Mouse (Mus musculus): ENCODE results near the gene Agrn. TPM values are rescaled to one million over a fixed set of nuclear protein-coding genes. Genes with fewer than 3 reads are reported as not detected.
"Not testable (repeated sequence)": the region's sequence is repeated elsewhere in the genome, so short reads cannot be mapped to it uniquely, and the experiment has no call there.

Agrn gene
- polyA plus RNA-seq, 1 experiment from 2014 or later, result 61.7 TPM

DNA sequence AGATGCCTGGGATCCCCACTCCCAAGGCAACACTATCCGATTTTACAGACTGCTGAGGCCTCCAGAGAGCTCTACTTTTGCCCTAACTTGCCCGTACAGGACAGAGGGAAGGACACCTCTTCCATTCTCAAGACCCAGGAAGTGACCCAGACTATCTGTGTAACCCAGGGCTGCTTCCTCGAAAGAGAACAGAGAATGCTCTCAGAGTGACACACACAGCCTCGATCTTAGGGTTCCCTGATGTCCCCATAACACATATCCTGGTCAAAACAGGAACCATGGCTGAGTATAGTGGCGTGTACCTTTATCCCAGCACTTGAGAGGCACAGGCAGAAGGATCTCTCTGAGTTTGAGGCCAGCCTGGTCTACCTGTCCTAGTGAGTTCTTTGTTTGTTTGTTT lies 13.5 kb downstream of the Agrn start:
- no peak for DNase-seq (ENCODE audit: low spot score)
- Histone ChIP-seq H3K4me1 (peaks cover 52% of the 10 kb centered on the region), H3K27ac (replicated peaks) (no peak overlapping the region), H3K4me3 (peak overlapping the region; percentile 30; the same call in 1 of the 2 replicates), H3K9me3 (no peaks in the 10 kb centered on the region), H3K36me3 (replicated peaks) (peaks cover 78% of the 10 kb centered on the region), H3K27me3 (replicated peaks; ENCODE audit: low read depth, poor library complexity, severe bottlenecking) (no peaks in the 10 kb centered on the region)
- WGBS, result 88% methylated on average over 5 of the region's 5 CpGs

GRCm38 (mm10) chr4:156177630-156178029 lies 19.7 kb downstream of the Agrn start:
- no peaks in the 10 kb centered on the region for H3K9me3 ChIP-seq
- H3K4me1 ChIP-seq, result peaks cover 4% of the 10 kb centered on the region; the same call in 1 of the 2 replicates
- WGBS, result 95% methylated on average over 9 of the region's 9 CpGs
- H3K36me3 ChIP-seq (replicated peaks), result peaks cover 100% of the 10 kb centered on the region
- no peaks in the 10 kb centered on the region for H3K27me3 ChIP-seq (replicated peaks; ENCODE audit: low read depth, poor library complexity, severe bottlenecking)
- no peak overlapping the region for H3K27ac ChIP-seq (replicated peaks)
- no peak overlapping the region for H3K4me3 ChIP-seq
- no peak for DNase-seq (ENCODE audit: low spot score)

DNA sequence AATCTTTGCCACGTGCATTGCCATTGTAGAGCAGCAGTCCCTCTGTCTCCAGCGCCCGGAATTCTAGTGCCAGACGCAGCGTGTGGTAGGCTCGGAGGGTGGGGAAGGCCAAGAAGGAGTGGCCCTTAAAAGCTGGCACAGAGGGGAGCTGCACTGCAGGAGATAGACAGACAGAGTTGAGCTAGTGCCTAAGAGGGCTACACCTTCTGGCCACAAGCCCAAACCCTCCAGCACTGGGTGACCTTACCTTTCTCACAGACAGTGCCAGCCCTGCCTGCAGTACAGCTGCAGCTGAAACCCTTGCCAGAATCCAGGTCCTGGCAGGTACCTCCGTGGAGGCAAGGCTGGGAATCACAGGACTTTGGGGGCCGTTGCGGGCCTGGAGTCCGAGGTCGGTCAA lies 25.5 kb downstream of the Agrn start:
- WGBS, result 95% methylated on average over 11 of the region's 11 CpGs
- no peaks in the 10 kb centered on the region for H3K9me3 ChIP-seq
- no peak for DNase-seq (ENCODE audit: low spot score)
- H3K27ac ChIP-seq (replicated peaks), result no peak overlapping the region
- no peak overlapping the region for H3K4me3 ChIP-seq
- H3K36me3 ChIP-seq (replicated peaks), result peaks cover 100% of the 10 kb centered on the region
- H3K4me1 ChIP-seq, result no peaks in the 10 kb centered on the region
- no peaks in the 10 kb centered on the region for H3K27me3 ChIP-seq (replicated peaks; ENCODE audit: low read depth, poor library complexity, severe bottlenecking)

- WGBS, result 95% methylated on average over 10 of the region's 10 CpGs
- Histone ChIP-seq H3K27me3 (replicated peaks; ENCODE audit: low read depth, poor library complexity, severe bottlenecking) (no peaks in the 10 kb centered on the region), H3K27ac (replicated peaks) (no peak overlapping the region), H3K4me1 (no peaks in the 10 kb centered on the region), H3K9me3 (no peaks in the 10 kb centered on the region), H3K4me3 (no peak overlapping the region), H3K36me3 (replicated peaks) (peaks cover 100% of the 10 kb centered on the region)
- no peak for DNase-seq (ENCODE audit: low spot score)
Observed at GRCm38 (mm10) chr4:156169129-156169528, 28.2 kb downstream of the Agrn start.

DNA sequence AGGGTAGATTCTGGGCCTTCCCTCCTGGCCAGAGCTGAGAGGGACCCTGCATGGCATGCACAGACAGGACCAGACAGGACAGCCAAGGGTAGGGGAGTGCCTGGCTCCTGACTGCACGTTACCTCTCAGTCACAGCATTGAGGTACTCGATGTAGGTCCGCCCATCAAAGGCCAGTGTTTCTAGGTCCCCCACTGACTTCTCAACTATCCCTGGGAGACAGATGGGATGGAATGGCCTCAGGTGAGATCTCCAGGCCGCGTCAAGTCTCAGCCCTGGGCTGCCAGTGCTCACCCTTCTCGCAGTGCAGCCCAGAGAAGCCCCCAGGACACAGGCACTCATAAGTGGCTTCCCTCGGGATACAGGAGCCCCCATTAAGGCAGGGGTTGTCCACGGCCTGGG lies 28.7 kb downstream of the Agrn start:
- DNase-seq (ENCODE audit: low spot score), result no peak
- Histone ChIP-seq H3K36me3 (replicated peaks) (peaks cover 100% of the 10 kb centered on the region), H3K27me3 (replicated peaks; ENCODE audit: low read depth, poor library complexity, severe bottlenecking) (no peaks in the 10 kb centered on the region), H3K27ac (replicated peaks) (no peak overlapping the region), H3K9me3 (no peaks in the 10 kb centered on the region), H3K4me1 (no peaks in the 10 kb centered on the region), H3K4me3 (no peak overlapping the region)
- 91% methylated on average over 8 of the region's 8 CpGs for WGBS

DNA sequence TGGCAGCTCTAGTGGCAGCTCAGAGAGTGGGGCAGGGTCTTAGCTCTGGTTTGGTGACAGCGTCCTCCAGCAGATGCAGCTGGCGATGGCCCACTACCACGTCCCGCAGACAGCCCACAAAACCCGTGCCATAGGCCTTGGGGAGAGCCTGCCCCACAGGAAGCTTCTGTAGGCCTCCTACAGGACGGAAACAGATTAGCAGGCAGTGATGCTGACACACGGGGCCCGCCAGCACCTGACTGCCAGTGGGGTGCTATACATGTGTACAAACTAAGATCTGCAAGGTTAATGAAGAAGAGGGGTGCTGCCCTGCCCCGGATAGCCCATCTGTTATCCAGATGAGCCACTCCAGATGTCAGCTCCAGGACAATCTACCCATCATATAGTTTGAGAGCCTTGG lies 30.8 kb downstream of the Agrn start:
- 89% methylated on average over 9 of the region's 9 CpGs for WGBS
- no peak for DNase-seq (ENCODE audit: low spot score)
- Histone ChIP-seq H3K36me3 (replicated peaks) (peaks cover 98% of the 10 kb centered on the region), H3K4me3 (no peak overlapping the region), H3K27me3 (replicated peaks; ENCODE audit: low read depth, poor library complexity, severe bottlenecking) (no peaks in the 10 kb centered on the region), H3K9me3 (peaks cover 18% of the 10 kb centered on the region), H3K4me1 (no peaks in the 10 kb centered on the region), H3K27ac (replicated peaks) (no peak overlapping the region)

- DNase-seq (ENCODE audit: low spot score), result peak; percentile 5
- Histone ChIP-seq H3K4me3 (no peak overlapping the region), H3K36me3 (replicated peaks) (no peaks in the 10 kb centered on the region), H3K27me3 (replicated peaks; ENCODE audit: low read depth, poor library complexity, severe bottlenecking) (no peaks in the 10 kb centered on the region), H3K27ac (replicated peaks) (no peak overlapping the region), H3K9me3 (peaks cover 31% of the 10 kb centered on the region), H3K4me1 (no peaks in the 10 kb centered on the region)
- WGBS, result 93% methylated on average over 3 of the region's 3 CpGs
Observed at GRCm38 (mm10) chr4:156154771-156155170, 42.5 kb downstream of the Agrn start.

GRCm38 (mm10) chr4:156150887-156151286 lies 46.4 kb downstream of the Agrn start:
- not testable (repeated sequence) for H3K27me3 ChIP-seq (replicated peaks; ENCODE audit: low read depth, poor library complexity, severe bottlenecking); H3K4me3 ChIP-seq; DNase-seq (ENCODE audit: low spot score); H3K4me1 ChIP-seq; H3K27ac ChIP-seq (replicated peaks); H3K36me3 ChIP-seq (replicated peaks)
- WGBS, result 90% methylated on average over 10 of the region's 10 CpGs
- peaks cover 13% of the 10 kb centered on the region; the same call in 1 of the 2 replicates for H3K9me3 ChIP-seq

DNA sequence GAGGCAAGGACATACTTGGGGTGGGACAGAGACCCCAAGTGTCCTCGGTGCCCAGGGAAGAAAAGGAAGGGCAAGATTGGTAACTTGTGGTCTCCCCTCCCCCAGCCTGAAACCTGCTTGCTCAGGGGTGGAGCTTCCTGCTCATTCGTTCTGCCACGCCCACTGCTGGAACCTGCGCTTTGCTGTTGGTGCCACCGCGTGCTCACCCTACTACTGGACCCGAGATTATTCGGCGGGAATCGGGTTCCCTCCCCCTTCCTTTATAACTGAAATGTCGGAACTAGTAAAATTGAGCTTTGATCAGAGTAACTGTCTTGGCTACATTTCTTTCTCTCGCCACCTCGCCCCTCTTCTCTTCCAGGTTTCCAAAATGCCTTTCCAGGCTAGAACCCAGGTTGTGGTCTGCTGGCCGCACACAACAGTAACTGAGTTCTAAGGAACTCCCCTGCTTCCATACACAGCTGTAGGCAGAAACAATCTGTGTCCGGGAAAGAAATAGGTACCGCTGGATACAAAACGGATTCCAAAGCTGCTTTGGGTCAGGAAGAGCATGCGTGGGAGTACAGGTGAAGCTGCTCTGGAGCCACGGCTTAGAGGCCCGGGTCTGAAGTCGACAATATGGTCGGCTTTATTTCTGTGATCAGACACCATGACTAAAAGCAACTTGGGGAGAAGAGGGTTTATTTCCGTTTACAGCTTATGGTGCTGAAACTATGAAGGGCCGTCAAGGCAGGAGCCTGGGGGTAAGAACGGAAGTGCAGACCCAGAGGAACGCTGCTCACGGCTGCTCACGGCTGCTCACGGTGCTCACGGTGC lies 60.8 kb downstream of the Agrn start:
- H3K4me1 ChIP-seq, result peaks cover 6% of the 10 kb centered on the region
- peaks cover 14% of the 10 kb centered on the region; the same call in 1 of the 2 replicates for H3K9me3 ChIP-seq
- H3K36me3 ChIP-seq (replicated peaks), result no peaks in the 10 kb centered on the region
- DNase-seq (ENCODE audit: low spot score), result no peak
- 95% methylated on average over 30 of the region's 30 CpGs for WGBS
- no peak overlapping the region for H3K4me3 ChIP-seq
- H3K27ac ChIP-seq (replicated peaks), result no peak overlapping the region
- no peaks in the 10 kb centered on the region for H3K27me3 ChIP-seq (replicated peaks; ENCODE audit: low read depth, poor library complexity, severe bottlenecking)

GRCm38 (mm10) chr4:156135801-156136200 lies 61.5 kb downstream of the Agrn start:
- DNase-seq (ENCODE audit: low spot score), result no peak
- Histone ChIP-seq H3K4me1 (peaks cover 6% of the 10 kb centered on the region), H3K4me3 (no peak overlapping the region), H3K27ac (replicated peaks) (no peak overlapping the region), H3K36me3 (replicated peaks) (no peaks in the 10 kb centered on the region), H3K9me3 (peaks cover 14% of the 10 kb centered on the region; the same call in 1 of the 2 replicates), H3K27me3 (replicated peaks; ENCODE audit: low read depth, poor library complexity, severe bottlenecking) (no peaks in the 10 kb centered on the region)
- 94% methylated on average over 14 of the region's 14 CpGs for WGBS

DNA sequence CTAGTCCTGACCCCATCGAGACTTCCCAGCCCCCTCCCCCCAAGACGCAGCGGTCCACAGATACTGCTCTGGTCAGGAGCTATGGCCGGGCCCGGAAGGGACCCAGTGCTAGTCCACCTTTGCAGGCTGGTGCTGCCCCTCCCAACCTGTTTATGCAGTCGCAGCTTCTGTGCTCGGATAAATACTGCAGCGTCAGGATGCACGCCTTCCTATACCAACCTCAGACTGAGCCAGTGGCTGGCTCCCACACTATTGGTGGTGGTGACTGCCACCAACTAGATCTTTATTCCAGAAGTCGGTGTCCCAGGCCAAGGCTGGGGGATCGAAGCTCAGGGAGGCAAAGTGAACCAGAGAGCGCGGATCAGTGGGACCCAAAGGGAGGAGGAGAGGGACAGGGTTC lies 62.2 kb downstream of the Agrn start:
- DNase-seq (ENCODE audit: low spot score), result no peak
- Histone ChIP-seq H3K27ac (replicated peaks) (no peak overlapping the region), H3K27me3 (replicated peaks; ENCODE audit: low read depth, poor library complexity, severe bottlenecking) (no peaks in the 10 kb centered on the region), H3K4me3 (no peak overlapping the region), H3K4me1 (peaks cover 6% of the 10 kb centered on the region), H3K9me3 (peaks cover 14% of the 10 kb centered on the region; the same call in 1 of the 2 replicates), H3K36me3 (replicated peaks) (no peaks in the 10 kb centered on the region)
- 93% methylated on average over 13 of the region's 13 CpGs for WGBS

DNA sequence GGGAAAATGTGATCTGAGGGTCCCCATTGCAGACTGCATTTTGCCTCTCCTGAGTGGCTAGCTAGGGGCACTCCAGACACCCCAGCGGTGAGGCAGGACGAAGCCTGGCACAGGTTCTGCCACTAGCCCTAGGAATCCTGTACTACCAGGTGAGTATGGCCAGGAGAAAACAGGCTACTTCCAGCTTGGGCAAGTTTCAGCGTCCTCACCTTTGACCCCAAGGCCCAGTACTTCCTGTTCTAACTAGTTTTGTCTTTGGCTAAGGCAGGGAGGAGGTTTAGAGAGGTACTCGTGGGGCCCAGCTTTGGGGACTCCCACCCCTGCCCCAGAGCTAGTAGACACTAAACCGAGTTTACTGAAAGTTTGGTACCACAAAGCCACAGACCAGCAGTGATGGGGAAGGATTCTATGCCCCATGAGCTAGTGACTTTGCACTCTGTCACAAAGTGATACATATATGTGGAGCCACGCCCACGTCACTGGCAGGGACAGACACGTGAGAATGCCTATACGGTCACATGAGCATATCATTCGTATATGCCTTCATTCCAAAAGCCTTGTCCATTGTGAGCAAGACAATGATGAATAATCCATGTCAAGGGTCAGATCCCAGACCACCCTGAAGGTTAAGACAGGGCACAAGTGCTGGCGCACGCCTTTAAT lies 63.2 kb downstream of the Agrn start:
- H3K27me3 ChIP-seq (replicated peaks; ENCODE audit: low read depth, poor library complexity, severe bottlenecking), result no peaks in the 10 kb centered on the region
- no peak for DNase-seq (ENCODE audit: low spot score)
- WGBS, result 79% methylated on average over 12 of the region's 12 CpGs
- peak overlapping the region; percentile 10; the same call in 1 of the 2 replicates for H3K27ac ChIP-seq (replicated peaks)
- no peak overlapping the region for H3K4me3 ChIP-seq
- H3K4me1 ChIP-seq, result peaks cover 6% of the 10 kb centered on the region
- peaks cover 10% of the 10 kb centered on the region; the same call in 1 of the 2 replicates for H3K9me3 ChIP-seq
- no peaks in the 10 kb centered on the region for H3K36me3 ChIP-seq (replicated peaks)

DNA sequence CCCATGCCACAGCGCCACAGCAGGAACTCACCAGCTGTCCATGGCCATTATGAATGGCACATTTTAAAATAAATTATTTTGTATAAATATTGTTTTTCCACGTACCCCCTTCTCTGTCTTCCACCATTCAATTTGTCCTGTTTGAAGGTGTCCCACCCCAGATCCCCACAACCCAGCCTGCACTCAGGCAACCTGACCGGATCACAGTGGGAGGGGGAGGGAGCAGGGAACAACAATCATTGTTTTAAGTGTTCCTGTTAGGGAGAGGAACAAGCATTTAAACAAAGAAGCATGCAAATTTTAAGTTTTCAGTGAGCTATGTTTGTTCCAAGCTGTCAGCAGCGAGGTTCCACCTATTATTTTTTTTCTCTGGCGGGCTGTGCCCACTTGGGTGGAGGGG lies 64.0 kb downstream of the Agrn start:
- no peak for DNase-seq (ENCODE audit: low spot score)
- H3K27me3 ChIP-seq (replicated peaks; ENCODE audit: low read depth, poor library complexity, severe bottlenecking), result no peaks in the 10 kb centered on the region
- H3K9me3 ChIP-seq, result peaks cover 3% of the 10 kb centered on the region; the same call in 1 of the 2 replicates
- 66% methylated on average over 5 of the region's 5 CpGs for WGBS
- peaks cover 6% of the 10 kb centered on the region for H3K4me1 ChIP-seq
- H3K36me3 ChIP-seq (replicated peaks), result no peaks in the 10 kb centered on the region
- H3K4me3 ChIP-seq, result no peak overlapping the region
- no peak overlapping the region for H3K27ac ChIP-seq (replicated peaks)

All from embryonic facial prominence, embryonic 10.5 days (tissue).